Mouse (Mus musculus) layer of hippocampus, postnatal 14 days (tissue): Measurements from ENCODE around the gene Ak5. TPM values are rescaled to one million over a fixed set of nuclear protein-coding genes. Genes with fewer than 3 reads are reported as not detected.
A peak's percentile ranks its signal among the peaks of the same experiment; 100 is the strongest.
"Not testable (repeated sequence)": the region's sequence is repeated elsewhere in the genome, so short reads cannot be mapped to it uniquely, and the experiment has no call there.

ENCODE experiments used
- DNase-seq, 2 experiments: peaks; one replicate each; pipeline ENCODE4 v3.0.0; 2021 to 2022; ENCODE audit warnings: low spot score in 2 of 2, mixed read lengths in 1 of 2
- total RNA-seq, 2 experiments: library from RNA; stranded (reverse); gene quantifications; 2 replicates each; pipeline ENCODE4 v1.2.3; 2021

Gene Ak5
- total RNA-seq, 2 experiments from 2014 or later = 214 to 220 TPM

DNA sequence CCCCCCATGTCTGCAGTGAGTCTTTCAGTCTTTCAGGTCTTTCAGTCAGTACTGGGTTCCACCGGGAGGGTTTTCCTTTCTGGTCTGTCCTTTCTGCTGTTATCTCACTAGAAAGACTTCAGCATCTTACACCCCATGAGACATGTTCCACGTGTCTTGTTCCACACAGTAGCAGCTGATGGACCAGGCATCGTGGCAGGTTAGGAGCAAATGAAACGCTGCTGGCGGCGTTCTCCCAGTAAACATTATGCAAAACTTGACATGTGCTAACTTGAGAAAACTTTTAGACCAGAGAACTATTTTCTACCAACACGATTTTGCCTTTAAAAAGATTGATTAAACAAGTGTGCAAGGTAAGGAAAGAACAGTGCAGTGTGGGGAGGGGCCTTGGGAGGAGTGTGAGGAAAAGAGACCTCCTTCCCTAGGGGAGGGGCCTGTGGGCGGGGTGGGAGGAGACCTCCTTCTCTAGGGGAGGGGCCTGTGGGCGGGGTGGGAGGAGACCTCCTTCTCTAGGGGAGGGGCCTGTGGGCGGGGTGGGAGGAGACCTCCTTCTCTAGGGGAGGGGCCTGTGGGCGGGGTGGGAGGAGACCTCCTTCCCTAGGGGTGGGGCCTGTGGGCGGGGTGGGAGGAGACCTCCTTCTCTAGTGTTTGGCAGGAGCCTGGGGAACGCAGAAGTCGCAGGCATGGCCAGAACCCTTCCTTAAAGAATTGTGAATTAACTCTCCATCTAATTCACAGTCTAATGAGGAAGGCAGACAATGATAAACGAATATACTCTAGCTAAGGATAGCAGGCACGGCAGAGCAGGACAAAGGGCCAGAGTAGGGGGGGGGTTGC lies 189.3 kb downstream of the Ak5 start:
- DNase-seq = no peak

GRCm38 (mm10) chr3:152477796-152478527 lies 190.2 kb downstream of the Ak5 start:
- peak; percentile 36 to 49 for DNase-seq

DNA sequence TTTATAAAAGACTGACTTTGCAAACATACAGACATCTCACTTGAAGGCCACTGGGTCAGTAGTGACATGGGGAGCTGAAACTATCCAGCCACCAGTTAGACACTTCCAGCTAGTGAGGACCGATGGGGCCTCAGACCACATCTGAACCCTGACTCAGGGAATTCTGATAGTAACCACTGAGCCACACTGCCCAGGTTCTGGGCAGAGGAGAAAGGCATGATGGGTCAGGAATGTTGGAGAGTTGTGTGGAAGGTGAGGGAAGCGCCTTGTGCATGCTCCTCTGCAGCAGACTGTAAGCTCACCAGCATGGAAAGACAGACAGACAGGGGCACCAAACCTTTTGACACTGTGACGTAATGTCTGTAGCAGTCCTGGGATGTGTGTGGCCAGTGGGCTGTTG lies 192.3 kb downstream of the Ak5 start:
- DNase-seq = no peak

DNA sequence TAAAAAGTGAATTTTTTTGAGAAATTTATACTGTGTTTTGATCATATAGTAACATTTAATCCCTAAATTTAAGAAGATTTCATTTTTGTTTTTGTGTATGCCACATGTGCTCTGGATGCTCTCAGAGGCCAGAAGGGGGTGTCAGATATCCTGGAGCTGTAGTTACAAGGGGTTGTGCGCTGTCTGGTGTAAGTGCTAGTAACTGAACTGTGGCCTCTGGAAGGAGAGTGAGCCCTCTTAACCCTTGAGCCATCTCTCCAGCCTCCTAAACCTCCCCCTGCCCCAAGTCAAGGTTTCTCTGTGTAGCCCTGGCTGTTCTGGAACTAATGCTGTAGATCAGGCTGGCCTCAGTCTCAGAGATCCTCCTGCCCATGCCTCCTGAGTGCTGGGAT lies 192.9 kb downstream of the Ak5 start:
- no peak for DNase-seq

DNA sequence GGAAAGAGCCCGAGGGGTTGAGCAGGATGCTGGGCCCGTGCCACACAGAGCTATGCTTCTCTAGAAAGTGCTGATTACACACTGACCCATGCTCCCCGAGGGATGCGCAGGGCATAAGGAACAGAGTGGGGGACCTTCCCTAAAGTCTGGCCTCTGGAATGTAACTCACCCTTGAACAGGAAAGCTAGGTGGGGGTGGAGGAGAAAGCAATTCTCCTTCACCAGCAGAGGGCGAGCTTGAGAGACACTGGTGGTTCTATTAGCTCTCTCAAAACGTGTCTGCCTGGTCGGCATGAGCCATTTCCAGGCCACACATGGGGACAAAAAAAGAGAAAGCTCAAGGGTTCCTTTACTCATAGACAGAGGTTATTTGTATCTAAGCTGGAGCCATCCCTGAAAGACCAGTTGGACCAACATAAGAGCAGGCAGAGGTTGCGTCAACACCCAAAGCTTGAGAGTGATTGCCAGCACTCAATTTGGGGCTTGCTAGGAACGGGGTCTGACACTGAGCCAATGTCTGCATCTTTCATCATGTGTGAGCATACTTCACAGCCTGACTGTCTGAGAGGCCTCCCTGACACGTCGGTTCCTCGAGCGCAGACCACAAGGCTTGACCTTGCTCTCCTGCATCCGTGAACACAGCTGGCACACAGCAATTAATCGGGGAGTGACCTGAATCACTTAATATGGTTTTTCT lies 193.4 kb downstream of the Ak5 start:
- DNase-seq = peak in 1 of 2 experiments; percentile 54

GRCm38 (mm10) chr3:152472676-152473075 lies 195.5 kb downstream of the Ak5 start:
- no peak for DNase-seq

DNA sequence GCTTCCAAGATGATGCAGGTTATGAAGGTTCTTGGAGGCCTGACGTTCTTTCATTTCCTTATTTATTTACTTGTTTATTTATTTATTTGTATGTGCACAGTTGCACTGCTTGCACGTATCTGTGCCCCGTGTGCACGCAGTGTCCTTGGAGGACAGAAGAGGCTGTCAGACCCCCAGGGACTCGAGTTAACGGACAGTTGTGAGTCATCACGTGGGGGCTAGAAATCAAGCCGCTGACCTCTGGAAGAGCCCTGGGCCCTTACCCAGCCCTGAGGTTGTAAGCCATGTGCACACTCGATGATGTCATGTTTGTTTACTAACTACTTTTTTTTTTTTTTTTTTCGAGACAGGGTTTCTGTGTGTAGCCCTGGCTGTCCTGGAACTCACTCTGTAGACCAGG lies 197.8 kb downstream of the Ak5 start:
- DNase-seq = no peak

GRCm38 (mm10) chr3:152469423-152470200 lies 198.5 kb downstream of the Ak5 start:
- DNase-seq = no peak

GRCm38 (mm10) chr3:152468569-152469041 lies 199.6 kb downstream of the Ak5 start:
- DNase-seq = no peak

GRCm38 (mm10) chr3:152468032-152468431 lies 200.1 kb downstream of the Ak5 start:
- DNase-seq = no peak

GRCm38 (mm10) chr3:152467312-152467711 lies 200.8 kb downstream of the Ak5 start:
- no peak for DNase-seq

DNA sequence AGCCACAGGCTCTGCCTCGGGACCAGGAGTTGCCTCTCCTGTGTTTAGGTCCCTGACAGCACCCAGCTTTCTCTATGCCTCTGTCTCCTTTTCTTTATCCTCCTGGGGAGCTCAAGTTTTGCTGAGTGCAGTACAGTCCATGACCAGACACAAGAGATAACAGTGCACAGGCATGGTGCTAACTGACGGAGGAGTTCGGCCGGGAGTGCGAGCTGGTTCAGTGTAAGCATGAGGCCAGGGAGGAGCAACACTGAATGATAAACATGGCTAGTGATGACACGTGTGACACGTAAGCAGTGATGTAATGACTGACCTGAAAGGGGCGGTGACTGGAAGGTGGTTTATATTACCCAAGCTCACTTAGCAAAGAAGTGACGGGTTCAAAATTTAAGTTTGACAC lies 201.3 kb downstream of the Ak5 start:
- no peak for DNase-seq

DNA sequence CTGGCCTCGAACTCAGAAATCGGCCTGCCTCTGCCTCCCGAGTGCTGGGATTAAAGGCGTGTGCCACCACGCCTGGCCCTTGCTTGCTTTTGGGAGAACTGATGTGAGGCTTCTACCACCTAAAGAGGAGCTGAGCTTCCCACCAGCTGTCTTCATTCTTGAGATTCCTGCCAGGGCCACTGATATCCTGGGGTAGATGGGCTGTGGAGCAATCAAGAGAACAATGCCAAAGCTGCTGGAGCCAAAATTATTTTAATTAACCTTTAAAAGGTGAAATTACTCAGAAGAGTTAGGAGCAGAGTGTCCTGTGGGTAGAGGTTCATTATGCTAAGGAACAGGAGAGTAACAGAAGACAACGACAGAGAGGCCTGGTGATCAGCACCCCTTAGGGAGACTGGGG lies 202.8 kb downstream of the Ak5 start:
- no peak for DNase-seq

DNA sequence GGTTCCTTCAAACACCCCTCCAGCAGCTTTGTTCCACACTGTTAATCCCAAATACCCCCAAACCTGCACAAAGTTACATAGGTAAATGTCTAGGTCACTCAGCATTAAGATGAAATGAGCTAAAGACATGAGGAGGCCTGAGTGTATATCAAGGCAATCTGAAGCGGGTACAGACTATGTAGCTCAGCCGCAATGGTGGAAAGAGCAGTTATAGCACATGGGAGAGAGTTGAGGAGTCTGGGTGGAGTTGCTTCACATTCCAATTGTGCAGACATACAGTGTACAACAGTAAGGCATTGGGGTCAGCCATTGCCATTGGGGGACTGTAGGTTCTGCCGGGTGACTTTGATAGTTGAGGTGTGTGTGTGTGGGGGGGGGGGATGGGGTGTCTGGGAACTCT lies 203.7 kb downstream of the Ak5 start:
- DNase-seq = no peak

DNA sequence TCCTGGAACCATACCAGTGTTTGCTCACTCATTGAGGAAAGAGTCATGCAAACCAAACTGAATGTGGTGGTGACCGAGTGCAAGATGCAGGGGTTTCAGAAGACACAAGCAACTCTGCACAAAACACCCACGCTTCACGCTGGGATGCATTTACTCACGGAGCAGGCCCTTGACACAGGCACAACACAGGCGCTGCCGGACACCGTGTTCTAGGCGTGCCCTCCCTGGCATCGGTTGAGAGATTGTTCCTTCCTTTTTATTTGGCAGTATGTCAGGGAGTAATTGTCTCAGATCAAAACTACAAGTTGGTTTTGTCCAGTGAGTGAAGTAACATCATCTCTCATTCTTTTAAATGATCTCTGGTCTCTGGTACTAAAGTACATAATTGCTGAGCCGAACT lies 205.3 kb downstream of the Ak5 start:
- DNase-seq = no peak

DNA sequence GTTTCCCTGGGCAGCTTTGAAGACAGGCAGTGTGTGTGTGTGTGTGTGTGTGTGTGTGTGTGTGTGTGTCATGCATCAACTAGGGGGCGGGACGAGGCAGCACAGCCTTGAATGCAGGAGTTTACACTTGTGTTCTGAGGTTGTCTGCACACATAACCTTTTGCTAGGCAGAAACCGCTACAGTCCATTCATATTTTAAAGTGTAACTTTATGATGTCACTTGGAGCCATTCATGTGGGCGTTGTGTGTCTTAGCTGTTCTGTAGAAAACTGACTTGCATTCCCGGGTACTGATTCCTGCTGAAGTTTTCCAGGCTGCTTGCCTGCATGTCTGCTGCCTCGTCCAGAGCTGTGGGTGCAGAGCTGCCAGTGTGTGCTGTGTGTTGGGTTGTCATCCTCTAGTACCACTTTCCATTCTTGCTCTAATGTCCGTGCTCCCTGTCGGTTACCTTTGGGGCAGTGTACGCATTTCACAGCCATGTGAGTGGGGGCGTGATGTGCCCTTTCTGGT lies 206.1 kb downstream of the Ak5 start:
- DNase-seq = no peak

- no peak for DNase-seq
Observed at GRCm38 (mm10) chr3:152460802-152461201, 207.4 kb downstream of the Ak5 start.

GRCm38 (mm10) chr3:152458875-152459274 lies 209.3 kb downstream of the Ak5 start:
- DNase-seq = not testable (repeated sequence)

DNA sequence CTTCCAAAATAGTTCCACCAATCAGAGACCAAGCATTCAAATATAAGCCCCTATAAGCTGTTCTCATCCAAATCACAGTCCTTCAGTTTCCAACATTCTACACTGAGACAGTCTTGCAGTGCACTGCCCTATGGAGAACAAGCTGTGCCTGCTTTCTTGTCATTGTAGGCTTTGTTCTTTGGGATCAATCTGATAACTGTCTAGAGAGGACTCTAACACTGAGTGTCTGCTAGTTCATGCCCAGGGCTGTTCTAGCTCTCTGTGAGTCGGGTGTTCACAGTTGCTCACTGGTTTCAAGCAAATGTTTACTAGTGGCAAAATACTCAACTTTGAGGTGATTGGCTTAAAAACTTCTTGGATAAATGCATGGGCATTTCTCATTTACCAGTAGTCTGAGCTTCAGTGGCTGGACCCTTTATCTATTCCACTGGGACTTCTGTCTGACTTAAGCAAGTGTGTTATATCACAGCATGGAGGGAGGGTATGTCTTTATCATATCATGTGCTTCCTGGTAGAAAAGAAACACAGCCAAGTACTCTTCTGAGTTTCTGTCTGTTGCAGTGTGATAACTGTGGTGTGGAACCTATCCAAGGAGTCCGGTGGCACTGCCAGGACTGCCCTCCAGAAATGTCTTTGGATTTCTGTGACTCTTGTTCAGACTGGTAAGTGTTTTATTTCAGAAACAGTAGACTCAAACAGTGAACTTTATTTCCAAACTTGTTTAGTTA lies 210.7 kb downstream of the Ak5 start:
- no peak for DNase-seq

DNA sequence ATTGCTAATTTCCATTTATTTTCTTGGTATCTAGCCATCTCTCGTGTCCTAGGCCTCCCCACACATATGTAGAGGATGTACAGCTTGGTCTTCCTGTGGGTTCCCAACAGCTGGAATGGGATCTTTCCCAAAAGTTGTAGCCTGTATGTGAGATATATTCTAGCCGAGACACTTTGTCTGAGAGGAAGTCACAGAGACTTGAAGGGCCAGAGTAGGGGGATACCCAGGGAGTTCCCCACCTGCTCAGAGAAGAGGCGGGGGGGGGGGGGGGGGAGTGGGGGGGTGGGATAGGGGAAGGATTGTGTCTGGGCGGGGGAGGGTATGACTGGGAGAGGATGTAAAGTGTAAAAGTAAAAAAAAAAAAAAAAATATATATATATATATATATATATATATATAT lies 215.0 kb downstream of the Ak5 start:
- no peak for DNase-seq
